ENCODE assay signal across 10 mouse cellular contexts in the genomic region with DNA sequence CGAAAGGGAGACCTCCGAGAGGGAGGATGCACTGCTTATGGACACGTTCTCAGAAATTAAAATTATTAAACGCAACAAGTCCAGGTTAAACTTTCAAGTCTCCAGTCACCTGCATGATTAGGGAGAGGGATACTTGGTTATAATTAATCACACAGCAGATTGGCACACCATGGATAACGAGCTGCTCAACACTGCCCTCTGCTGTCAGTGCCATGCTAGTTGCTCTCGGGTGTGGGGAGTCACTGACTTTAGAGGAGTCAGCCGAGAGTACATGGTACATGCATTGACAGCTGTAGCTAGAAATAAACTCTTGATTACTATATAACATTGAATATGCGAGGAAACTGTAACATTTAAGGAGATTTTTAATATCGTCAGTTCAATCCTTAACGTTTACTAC.
DNase-seq lines count a peak whose midpoint lies in the region; ATAC-seq and TF ChIP-seq lines count a peak whose summit lies in the region.
"Had no signal": no experiment of that assay in that cellular context is flagged by ENCODE, and none has a peak within 500 bp of the region (broad histone marks: within the 10 kb centered on the region; RNA-seq: fewer than 3 reads in every experiment).

No protein-coding gene starts in this region.

- H3K9me3 ChIP-seq in hindbrain, embryonic 10.5 days = no peaks in the 10 kb centered on the region
- no peaks in the 10 kb centered on the region for H3K9me3 ChIP-seq in hindbrain, embryonic 16.5 days (ENCODE audit: control insufficient read depth, low read length)
- H3K9me3 ChIP-seq in intestine, embryonic 15.5 days = no peaks in the 10 kb centered on the region
- H3K9me3 ChIP-seq: lung, embryonic 15.5 days had no signal

- H3K4me1 ChIP-seq in hindbrain, embryonic 10.5 days (replicated peaks) = no peaks in the 10 kb centered on the region
- no peaks in the 10 kb centered on the region for H3K4me1 ChIP-seq in hindbrain, embryonic 16.5 days (ENCODE audit: control insufficient read depth, insufficient read depth, low read depth, low read length)
- H3K4me1 ChIP-seq in intestine, embryonic 15.5 days (replicated peaks) = no peaks in the 10 kb centered on the region
- H3K4me1 ChIP-seq: lung, embryonic 15.5 days had no signal

- WGBS in hindbrain, embryonic 10.5 days = 55% methylated on average over 10 of the region's 10 CpGs
- WGBS in hindbrain, embryonic 16.5 days = 64% methylated on average over 10 of the region's 10 CpGs
- WGBS in intestine, embryonic 15.5 days = 63% methylated on average over 10 of the region's 10 CpGs

- no peak overlapping the region for H3K27ac ChIP-seq in hindbrain, embryonic 10.5 days
- H3K27ac ChIP-seq in hindbrain, embryonic 16.5 days (ENCODE audit: low read depth, low read length) = no peak overlapping the region
- H3K27ac ChIP-seq in layer of hippocampus, adult 2 months = no peak overlapping the region
- H3K27ac ChIP-seq in intestine, embryonic 15.5 days = no peak overlapping the region
- H3K27ac ChIP-seq: lung, embryonic 15.5 days had no signal

- H3K4me3 ChIP-seq in hindbrain, embryonic 10.5 days = no peak overlapping the region
- no peak overlapping the region for H3K4me3 ChIP-seq in hindbrain, embryonic 16.5 days (ENCODE audit: low read length)
- no peak overlapping the region for H3K4me3 ChIP-seq in layer of hippocampus, adult 2 months
- H3K4me3 ChIP-seq in intestine, embryonic 15.5 days (replicated peaks) = no peak overlapping the region
- H3K4me3 ChIP-seq: erythroblast, embryonic 14.5 days; lung, embryonic 15.5 days had no signal

- H3K9ac ChIP-seq in hindbrain, embryonic 16.5 days (ENCODE audit: low read depth, low read length) = no peak overlapping the region
- no peak overlapping the region for H3K9ac ChIP-seq in intestine, embryonic 15.5 days
- H3K9ac ChIP-seq: lung, embryonic 15.5 days had no signal

- no peak overlapping the region for H3K4me2 ChIP-seq in hindbrain, embryonic 16.5 days (ENCODE audit: low read length)
- no peak overlapping the region for H3K4me2 ChIP-seq in intestine, embryonic 15.5 days (replicated peaks)
- H3K4me2 ChIP-seq: lung, embryonic 15.5 days had no signal

- no peak for ATAC-seq in hindbrain, embryonic 16.5 days
- no peak for ATAC-seq in intestine, embryonic 15.5 days

- peak; percentile 19 for DNase-seq in hindbrain, embryonic 10.5 days (ENCODE audit: low spot score)
- peak; percentile 71 to 74 for DNase-seq in B cell, adult 2 months
- peak; percentile 15 for DNase-seq in T-cell, adult 2 months (ENCODE audit: low spot score)
- DNase-seq in cerebellum, postnatal 4 days (ENCODE audit: low spot score in 2 of 2) = peak; percentile 27 to 69
- DNase-seq in layer of hippocampus, adult 2 months (ENCODE audit: low spot score in 2 of 2) = peak; percentile 57 to 70
- DNase-seq in retina, adult 2 months (ENCODE audit: low read depth, low spot score) = peak; percentile 20

- no peaks in the 10 kb centered on the region for H3K36me3 ChIP-seq in hindbrain, embryonic 10.5 days
- H3K36me3 ChIP-seq in hindbrain, embryonic 16.5 days (ENCODE audit: control insufficient read depth, insufficient read depth, low read length) = no peaks in the 10 kb centered on the region
- H3K36me3 ChIP-seq in intestine, embryonic 15.5 days = no peaks in the 10 kb centered on the region
- H3K36me3 ChIP-seq: lung, embryonic 15.5 days had no signal

- no peaks in the 10 kb centered on the region for H3K27me3 ChIP-seq in hindbrain, embryonic 10.5 days (ENCODE audit: insufficient read depth, poor library complexity, severe bottlenecking)
- H3K27me3 ChIP-seq in hindbrain, embryonic 16.5 days (replicated peaks; ENCODE audit: control insufficient read depth, insufficient read depth, low read length) = no peaks in the 10 kb centered on the region
- H3K27me3 ChIP-seq in intestine, embryonic 15.5 days (replicated peaks) = no peaks in the 10 kb centered on the region
- H3K27me3 ChIP-seq: lung, embryonic 15.5 days had no signal

- peak; percentile 94 for TF ChIP-seq CTCF in layer of hippocampus, adult 2 months (conservative IDR thresholded peaks at IDR 0.05)

Comparison
In these comparisons a context has a peak if more than half of its experiments do, and no peak if none do; other contexts are left out.
1. DNase-seq: peak in every context shown above with its lines; median percentile 72 in B cell, adult 2 months; 64 in layer of hippocampus, adult 2 months; 48 in cerebellum, postnatal 4 days; 20 in retina, adult 2 months; 19 in hindbrain, embryonic 10.5 days; 15 in T-cell, adult 2 months.